In the genomic region with DNA sequence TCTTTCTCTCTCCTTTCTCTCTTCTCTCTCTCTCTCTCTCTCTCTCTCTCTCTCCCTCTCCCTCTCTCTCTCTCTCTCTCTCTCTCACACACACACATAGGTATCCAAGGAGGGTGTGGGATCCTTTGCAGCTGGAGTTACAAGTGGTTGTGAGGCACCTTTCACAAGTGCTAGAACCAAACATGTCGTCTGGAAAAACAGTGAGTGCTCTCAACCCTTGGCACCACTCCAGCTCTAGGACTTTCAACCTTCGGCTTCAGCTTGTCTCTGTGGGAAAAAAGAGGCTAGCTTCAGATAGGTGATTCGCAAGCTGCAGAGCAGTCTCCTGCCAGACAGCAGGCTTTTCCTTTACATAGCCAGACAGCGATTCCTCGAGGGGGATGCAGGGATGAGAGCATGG, we compare ENCODE assay signal across 14 mouse cellular contexts. TPM values are rescaled to one million over a fixed set of nuclear protein-coding genes. Genes with fewer than 3 reads are reported as not detected.
DNase-seq lines count a peak whose midpoint lies in the region; ATAC-seq lines count a peak whose summit lies in the region.
"Had no signal": no experiment of that assay in that cellular context is flagged by ENCODE, and none has a peak within 500 bp of the region (broad histone marks: within the 10 kb centered on the region; RNA-seq: fewer than 3 reads in every experiment).

No protein-coding gene starts in this region.

- DNase-seq in adrenal gland, adult (ENCODE audit: inconsistent age in 2 of 2, low spot score in 1 of 2): peak; percentile 64 to 79
- DNase-seq in adrenal gland, adult 8-10 months: no peak
- DNase-seq in retina, postnatal 1 day: peak; percentile 24
- no peak for DNase-seq in retina, embryonic 14.5 days (ENCODE audit: low spot score)
- peak; percentile 44 for DNase-seq in testis, postnatal 14 days (ENCODE audit: low spot score)
- DNase-seq in yolk sac, embryonic 10.5 days (ENCODE audit: low spot score): no peak
- DNase-seq in embryo, embryonic 10.5 days (ENCODE audit: low spot score): no peak
- DNase-seq: cerebellum, adult 11 months; right cerebral cortex, adult 18-20 months had no signal

- peaks cover 9% of the 10 kb centered on the region for H3K4me1 ChIP-seq in lung, embryonic 16.5 days (replicated peaks; ENCODE audit: control insufficient read depth, insufficient read depth, low read length)

- no peak overlapping the region for H3K4me2 ChIP-seq in lung, embryonic 16.5 days (ENCODE audit: low read depth, low read length)
- H3K4me2 ChIP-seq: midbrain, embryonic 12.5 days had no signal

- H3K36me3 ChIP-seq in lung, embryonic 16.5 days (ENCODE audit: control insufficient read depth, insufficient read depth, low read length): no peaks in the 10 kb centered on the region
- H3K36me3 ChIP-seq: midbrain, embryonic 12.5 days had no signal

- peak; percentile 16; the same call in 1 of the 2 replicates for ATAC-seq in lung, embryonic 16.5 days (ENCODE audit: low read depth)
- ATAC-seq: intestine, embryonic 16.5 days had no signal

- no peaks in the 10 kb centered on the region for H3K27me3 ChIP-seq in lung, embryonic 16.5 days (ENCODE audit: control insufficient read depth, insufficient read depth, low read depth, low read length)

- no peak overlapping the region for H3K4me3 ChIP-seq in lung, embryonic 16.5 days (ENCODE audit: low read length)
- H3K4me3 ChIP-seq: midbrain, embryonic 12.5 days had no signal

- H3K27ac ChIP-seq in lung, embryonic 16.5 days (ENCODE audit: low read length): no peak overlapping the region
- H3K27ac ChIP-seq: midbrain, embryonic 12.5 days had no signal

- no peaks in the 10 kb centered on the region for H3K9me3 ChIP-seq in lung, embryonic 16.5 days (ENCODE audit: control insufficient read depth, low read length)
- H3K9me3 ChIP-seq: midbrain, embryonic 12.5 days had no signal

- H3K9ac ChIP-seq in lung, embryonic 16.5 days (ENCODE audit: low read length): no peak overlapping the region
- H3K9ac ChIP-seq: midbrain, embryonic 12.5 days had no signal

- 23% methylated on average over 5 of the region's 5 CpGs for WGBS in lung, embryonic 16.5 days

RNA-seq across cellular contexts. Expression of a gene that starts 3.7 kb away (rescaled TPM):
- 100 to 1,000 TPM; 118 to 126 (median 122) TPM for total RNA-seq in adrenal gland, adult 8-10 months (2022)
- 118 and 121 TPM in 2 replicates for polyA plus RNA-seq in lung, embryonic 16.5 days (2015; fragmentation: Nextera tagmentation; extraction: Ambion mirVana)

RNA-seq across cellular contexts. Expression of a gene that starts 25.2 kb away (rescaled TPM):
- 1 to 10 TPM in 3 of 4 experiments, under 1 TPM in 1; 0.73 to 3.9 (median 1.8) TPM for total RNA-seq in adrenal gland, adult 8-10 months (2022)
- polyA plus RNA-seq in lung, embryonic 16.5 days (2015; fragmentation: Nextera tagmentation; extraction: Ambion mirVana): not detected in 2 replicates
- polyA plus RNA-seq: intestine, embryonic 16.5 days; limb, embryonic 11.5 days; liver, embryonic 16.5 days had no signal

RNA-seq across cellular contexts. Expression of a gene that starts 48.6 kb away (rescaled TPM):
- 1 to 10 TPM; 3.9 to 7.1 (median 5.9) TPM for total RNA-seq in adrenal gland, adult 8-10 months (2022)
- polyA plus RNA-seq in lung, embryonic 16.5 days (2015; fragmentation: Nextera tagmentation; extraction: Ambion mirVana): 0.58 and 0.60 TPM in 2 replicates

Comparison
In these comparisons a context has a peak if more than half of its experiments do, and no peak if none do; other contexts are left out.
1. DNase-seq: peak in adrenal gland, adult (2 of 2), retina, postnatal 1 day (single experiment) and testis, postnatal 14 days (single experiment); none in adrenal gland, adult 8-10 months (single experiment), retina, embryonic 14.5 days (single experiment), yolk sac, embryonic 10.5 days (single experiment) and embryo, embryonic 10.5 days (single experiment).